Mouse (Mus musculus): ENCODE measurements around the gene Pnpla3.

- TF ChIP-seq CTCF (IDR thresholded peaks at IDR 0.05; ENCODE audit: borderline replicate concordance, insufficient read depth, low read depth, low read length) (no peak), POLR2A (IDR thresholded peaks at IDR 0.05; ENCODE audit: borderline replicate concordance, insufficient read depth, low read length) (no peak)
Measured at GRCm38 (mm10) chr15:84232609-84233008, 65.0 kb downstream of the Pnpla3 start.

Measured in cerebellum, adult 2 months (tissue).